Mouse (Mus musculus): ENCODE measurements around the gene Tmigd3. TPM values are rescaled to one million over a fixed set of nuclear protein-coding genes. Genes with fewer than 3 reads are reported as not detected.
A peak's percentile ranks its signal among the peaks of the same experiment; 100 is the strongest.

The Tmigd3 gene
- polyA plus RNA-seq, 1 experiment, result 1.1 TPM

DNA sequence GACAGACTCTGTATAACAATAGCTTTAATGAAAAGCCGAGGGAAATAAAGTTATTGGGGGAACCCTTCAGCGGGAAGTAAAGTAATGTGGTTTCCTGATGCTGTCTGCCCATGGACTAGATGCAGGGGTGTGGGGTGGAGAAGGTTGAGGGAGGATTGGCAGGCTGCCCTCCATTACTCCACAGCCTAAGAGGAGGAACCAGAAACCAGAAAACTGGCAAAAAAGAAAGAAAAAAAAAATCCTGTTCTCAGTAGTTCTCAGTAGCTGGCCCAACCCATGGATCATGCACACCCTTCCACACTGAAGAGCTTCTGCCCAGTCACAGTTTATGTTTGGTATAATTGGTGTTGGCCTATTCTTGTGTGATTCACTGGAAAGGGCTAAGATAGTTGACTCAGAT lies 27.6 kb downstream of the Tmigd3 start:
- WGBS, result 10% methylated on average over 2 of the region's 2 CpGs
- peaks cover 26% of the 10 kb centered on the region for H3K4me1 ChIP-seq (replicated peaks; ENCODE audit: control insufficient read depth, insufficient read depth, low read length)
- H3K4me3 ChIP-seq (ENCODE audit: control insufficient read depth, insufficient read depth, low read length), result no peak overlapping the region
- DNase-seq, result no peak
- H3K27me3 ChIP-seq (ENCODE audit: control insufficient read depth, insufficient read depth, low read length), result no peaks in the 10 kb centered on the region
- H3K27ac ChIP-seq (ENCODE audit: control insufficient read depth, insufficient read depth, low read length), result no peak overlapping the region
- no peak for TF ChIP-seq CTCF (IDR thresholded peaks at IDR 0.05; ENCODE audit: borderline replicate concordance, control insufficient read depth, extremely low read depth, insufficient read depth, low read length, poor library complexity)
- no peak for TF ChIP-seq POLR2A (IDR thresholded peaks at IDR 0.05; ENCODE audit: control insufficient read depth, extremely low read depth, insufficient read depth, low read length, poor library complexity)
- H3K36me3 ChIP-seq (ENCODE audit: control insufficient read depth, insufficient read depth, low read length), result no peaks in the 10 kb centered on the region

DNA sequence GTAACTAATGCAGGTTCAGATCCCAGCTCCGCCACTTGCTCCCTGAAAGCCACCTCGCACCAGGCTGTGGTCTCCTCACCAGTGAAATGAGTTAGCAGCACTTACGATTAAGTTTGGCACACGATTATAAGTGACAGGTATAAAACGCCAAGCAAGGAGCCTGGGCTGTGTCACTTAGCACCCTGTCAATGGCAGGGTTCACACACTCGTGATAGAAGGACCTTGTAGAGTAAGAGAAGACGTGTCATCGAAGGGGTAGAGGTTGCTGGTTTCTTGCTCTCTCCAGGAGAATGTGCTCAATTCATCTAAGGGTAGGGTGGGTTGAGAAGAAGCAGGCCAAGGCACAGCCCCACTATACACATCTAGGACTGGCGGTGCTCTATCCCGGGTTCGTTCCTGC lies 28.2 kb downstream of the Tmigd3 start:
- DNase-seq, result no peak
- peaks cover 24% of the 10 kb centered on the region for H3K4me1 ChIP-seq (replicated peaks; ENCODE audit: control insufficient read depth, insufficient read depth, low read length)
- H3K27me3 ChIP-seq (ENCODE audit: control insufficient read depth, insufficient read depth, low read length), result no peaks in the 10 kb centered on the region
- no peaks in the 10 kb centered on the region for H3K36me3 ChIP-seq (ENCODE audit: control insufficient read depth, insufficient read depth, low read length)
- WGBS, result 86% methylated on average over 11 of the region's 11 CpGs
- TF ChIP-seq CTCF (IDR thresholded peaks at IDR 0.05; ENCODE audit: borderline replicate concordance, control insufficient read depth, extremely low read depth, insufficient read depth, low read length, poor library complexity) (no peak), POLR2A (IDR thresholded peaks at IDR 0.05; ENCODE audit: control insufficient read depth, extremely low read depth, insufficient read depth, low read length, poor library complexity) (no peak)
- H3K4me3 ChIP-seq (ENCODE audit: control insufficient read depth, insufficient read depth, low read length), result no peak overlapping the region
- H3K27ac ChIP-seq (ENCODE audit: control insufficient read depth, insufficient read depth, low read length), result no peak overlapping the region

GRCm38 (mm10) chr3:105899394-105900147 lies 28.9 kb downstream of the Tmigd3 start:
- Histone ChIP-seq H3K36me3 (ENCODE audit: control insufficient read depth, insufficient read depth, low read length) (no peaks in the 10 kb centered on the region), H3K4me1 (replicated peaks; ENCODE audit: control insufficient read depth, insufficient read depth, low read length) (peaks cover 22% of the 10 kb centered on the region), H3K27ac (ENCODE audit: control insufficient read depth, insufficient read depth, low read length) (no peak overlapping the region), H3K4me3 (ENCODE audit: control insufficient read depth, insufficient read depth, low read length) (no peak overlapping the region), H3K27me3 (ENCODE audit: control insufficient read depth, insufficient read depth, low read length) (no peaks in the 10 kb centered on the region)
- no peak for TF ChIP-seq POLR2A (IDR thresholded peaks at IDR 0.05; ENCODE audit: control insufficient read depth, extremely low read depth, insufficient read depth, low read length, poor library complexity)
- TF ChIP-seq CTCF (IDR thresholded peaks at IDR 0.05; ENCODE audit: borderline replicate concordance, control insufficient read depth, extremely low read depth, insufficient read depth, low read length, poor library complexity), result peak; percentile 73; the same call in 1 of the 2 replicates
- 46% methylated on average over 8 of the region's 8 CpGs for WGBS
- peak; percentile 83 for DNase-seq

DNA sequence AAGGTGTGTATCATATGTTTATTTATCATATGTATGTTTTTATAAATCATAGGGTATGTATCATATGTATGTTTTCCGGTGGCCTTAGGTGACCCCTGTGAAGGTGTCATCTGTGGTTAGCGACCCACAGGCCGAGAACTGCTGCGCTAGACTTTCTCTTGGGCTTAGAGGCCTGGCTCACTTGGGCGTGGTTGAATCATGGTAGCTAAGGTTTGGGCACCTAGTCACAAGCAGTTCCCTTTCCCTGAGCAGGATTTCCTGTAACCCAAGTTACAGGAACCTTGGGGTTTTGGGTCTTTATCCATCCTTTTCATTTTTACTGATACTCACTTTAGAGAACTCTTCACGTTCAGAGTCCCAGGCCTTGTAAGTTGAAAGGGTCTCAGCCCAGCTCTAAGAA lies 29.6 kb downstream of the Tmigd3 start:
- no peak overlapping the region for H3K27ac ChIP-seq (ENCODE audit: control insufficient read depth, insufficient read depth, low read length)

DNA sequence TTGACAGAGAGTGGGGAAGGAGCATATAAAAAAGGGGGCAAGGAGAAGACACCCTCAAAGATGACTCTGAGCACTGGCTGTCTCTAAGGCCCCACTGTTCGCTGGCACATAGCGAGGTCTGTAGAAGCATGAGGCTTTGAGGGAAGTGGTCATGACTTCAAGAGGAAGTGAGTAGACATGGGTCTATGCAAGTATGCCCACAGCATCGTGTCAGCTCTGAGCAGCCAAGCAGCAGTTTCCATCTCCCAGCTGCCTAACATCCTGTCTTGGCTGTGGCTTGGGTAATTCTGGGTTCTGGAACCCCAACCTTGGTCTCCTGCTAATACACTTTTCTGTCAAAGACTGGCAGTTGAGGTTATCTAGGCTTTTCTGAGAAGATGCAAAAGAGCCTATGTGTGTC lies 30.0 kb downstream of the Tmigd3 start:
- Histone ChIP-seq H3K36me3 (ENCODE audit: control insufficient read depth, insufficient read depth, low read length) (no peaks in the 10 kb centered on the region), H3K27me3 (ENCODE audit: control insufficient read depth, insufficient read depth, low read length) (no peaks in the 10 kb centered on the region), H3K4me1 (replicated peaks; ENCODE audit: control insufficient read depth, insufficient read depth, low read length) (peaks cover 15% of the 10 kb centered on the region), H3K27ac (ENCODE audit: control insufficient read depth, insufficient read depth, low read length) (no peak overlapping the region), H3K4me3 (ENCODE audit: control insufficient read depth, insufficient read depth, low read length) (no peak overlapping the region)
- 10% methylated on average over 3 of the region's 3 CpGs for WGBS
- TF ChIP-seq POLR2A (IDR thresholded peaks at IDR 0.05; ENCODE audit: control insufficient read depth, extremely low read depth, insufficient read depth, low read length, poor library complexity) (no peak), CTCF (IDR thresholded peaks at IDR 0.05; ENCODE audit: borderline replicate concordance, control insufficient read depth, extremely low read depth, insufficient read depth, low read length, poor library complexity) (no peak)
- no peak for DNase-seq

More for the DNA sequence above, 29.6 kb downstream of the Tmigd3 start:
- H3K4me1 ChIP-seq (replicated peaks; ENCODE audit: control insufficient read depth, insufficient read depth, low read length), result peaks cover 19% of the 10 kb centered on the region
- H3K4me3 ChIP-seq (ENCODE audit: control insufficient read depth, insufficient read depth, low read length), result no peak overlapping the region
- H3K36me3 ChIP-seq (ENCODE audit: control insufficient read depth, insufficient read depth, low read length), result no peaks in the 10 kb centered on the region
- no peaks in the 10 kb centered on the region for H3K27me3 ChIP-seq (ENCODE audit: control insufficient read depth, insufficient read depth, low read length)
- no peak for TF ChIP-seq POLR2A (IDR thresholded peaks at IDR 0.05; ENCODE audit: control insufficient read depth, extremely low read depth, insufficient read depth, low read length, poor library complexity)
- TF ChIP-seq CTCF (IDR thresholded peaks at IDR 0.05; ENCODE audit: borderline replicate concordance, control insufficient read depth, extremely low read depth, insufficient read depth, low read length, poor library complexity), result no peak
- no peak for DNase-seq
- WGBS, result 48% methylated on average over 6 of the region's 6 CpGs

GRCm38 (mm10) chr3:105901468-105901867 lies 30.8 kb downstream of the Tmigd3 start:
- no peak for DNase-seq
- TF ChIP-seq POLR2A (IDR thresholded peaks at IDR 0.05; ENCODE audit: control insufficient read depth, extremely low read depth, insufficient read depth, low read length, poor library complexity) (no peak), CTCF (IDR thresholded peaks at IDR 0.05; ENCODE audit: borderline replicate concordance, control insufficient read depth, extremely low read depth, insufficient read depth, low read length, poor library complexity) (no peak)
- 85% methylated on average over 4 of the region's 4 CpGs for WGBS
- peaks cover 15% of the 10 kb centered on the region for H3K4me1 ChIP-seq (replicated peaks; ENCODE audit: control insufficient read depth, insufficient read depth, low read length)
- H3K4me3 ChIP-seq (ENCODE audit: control insufficient read depth, insufficient read depth, low read length), result no peak overlapping the region
- H3K27me3 ChIP-seq (ENCODE audit: control insufficient read depth, insufficient read depth, low read length), result no peaks in the 10 kb centered on the region
- no peak overlapping the region for H3K27ac ChIP-seq (ENCODE audit: control insufficient read depth, insufficient read depth, low read length)
- H3K36me3 ChIP-seq (ENCODE audit: control insufficient read depth, insufficient read depth, low read length), result no peaks in the 10 kb centered on the region
